Mouse (Mus musculus) MN1 (cell line): ENCODE data around the gene Gm8369.
"Not testable (repeated sequence)": the region's sequence is repeated elsewhere in the genome, so short reads cannot be mapped to it uniquely, and the experiment has no call there.

Experiments
- DNase-seq: peaks from one replicate; pipeline ENCODE4 v3.0.0-alpha.2; 2016; ENCODE audit warnings: low spot score

The Gm8369 gene

DNA sequence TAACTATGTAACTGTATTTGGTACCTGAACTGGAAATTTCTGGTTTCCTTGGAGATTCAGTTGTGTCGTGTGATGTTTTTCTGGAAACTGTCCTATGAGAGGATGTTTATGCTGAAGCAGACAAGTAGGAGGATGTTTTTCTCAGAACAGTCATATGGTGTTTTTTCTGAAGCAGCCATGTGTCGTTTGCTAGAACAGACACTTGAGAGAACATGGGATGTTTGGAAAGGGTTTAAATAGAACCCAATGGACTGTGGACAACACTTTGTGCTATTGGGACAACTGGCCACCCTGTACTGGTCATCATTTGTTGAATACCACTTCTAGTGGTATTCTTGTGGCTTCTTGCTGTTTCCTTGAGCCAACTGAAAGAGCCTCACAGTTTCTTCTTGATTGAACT is at the start of gene Gm8369:
TSS of gene Gm8369 (plus strand) at position 193 of the 400 bp plus-strand sequence.
- no peak for DNase-seq

DNA sequence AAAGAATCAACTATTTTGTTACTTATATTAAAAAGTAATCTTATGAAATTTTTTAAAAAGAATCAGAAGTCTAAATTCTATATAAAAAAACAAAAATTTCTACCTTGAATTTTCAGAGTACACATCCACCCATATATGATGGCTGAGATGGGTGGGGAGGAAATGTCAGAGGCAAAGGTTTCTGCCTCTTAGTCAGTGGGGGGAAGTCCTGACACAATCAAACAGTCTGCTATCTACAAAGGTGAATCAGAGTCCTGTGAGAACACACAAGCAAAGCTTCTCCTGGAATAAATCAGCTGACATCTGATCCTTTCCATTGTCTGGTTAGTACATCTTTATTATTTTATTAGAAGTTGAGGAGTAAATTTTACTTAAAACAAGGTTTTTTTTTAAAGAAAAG is 42.4 kb upstream of the Gm8369 start, which contains the start of gene Ms4a4b:
TSS of gene Ms4a4b (plus strand) at position 216 of the 400 bp plus-strand sequence.
- no peak for DNase-seq

DNA sequence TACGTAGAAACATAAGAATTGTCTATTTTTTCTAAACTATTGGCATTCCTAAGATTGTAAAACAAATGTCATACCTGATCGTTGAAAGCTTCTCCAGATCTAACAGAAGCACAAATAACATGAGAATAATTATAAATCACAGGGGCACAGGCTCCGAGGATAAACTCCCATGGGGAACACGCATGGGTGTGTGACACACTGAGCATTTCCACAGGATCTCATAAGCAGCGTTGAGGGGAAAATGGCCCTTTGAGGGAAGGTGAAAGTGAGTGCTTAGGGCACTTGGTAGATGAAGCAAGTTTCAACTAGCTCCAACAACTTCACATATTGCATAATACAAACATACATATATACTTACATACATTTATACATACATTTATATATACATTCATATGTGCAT is 41.8 kb upstream of the Gm8369 start:
- DNase-seq, result no peak

DNA sequence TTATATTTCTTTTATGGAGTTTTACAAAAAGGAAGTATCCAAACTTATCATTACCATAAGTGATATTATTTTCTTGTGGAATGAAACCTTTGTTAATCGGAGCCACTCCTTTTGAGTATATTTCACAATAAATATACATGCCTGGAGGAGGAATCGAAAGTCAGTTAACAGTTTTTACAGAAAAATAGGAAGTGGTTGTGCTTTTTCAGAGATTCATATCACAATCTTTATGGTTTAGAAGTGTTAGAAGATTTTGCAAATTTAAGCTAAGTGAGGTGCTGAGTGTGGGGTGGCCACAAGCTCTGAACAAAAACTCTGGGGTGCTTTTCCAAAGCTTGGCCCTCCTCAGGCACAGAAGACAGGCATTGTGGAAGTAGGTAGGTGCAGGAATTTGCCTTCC is 38.5 kb upstream of the Gm8369 start:
- no peak for DNase-seq

DNA sequence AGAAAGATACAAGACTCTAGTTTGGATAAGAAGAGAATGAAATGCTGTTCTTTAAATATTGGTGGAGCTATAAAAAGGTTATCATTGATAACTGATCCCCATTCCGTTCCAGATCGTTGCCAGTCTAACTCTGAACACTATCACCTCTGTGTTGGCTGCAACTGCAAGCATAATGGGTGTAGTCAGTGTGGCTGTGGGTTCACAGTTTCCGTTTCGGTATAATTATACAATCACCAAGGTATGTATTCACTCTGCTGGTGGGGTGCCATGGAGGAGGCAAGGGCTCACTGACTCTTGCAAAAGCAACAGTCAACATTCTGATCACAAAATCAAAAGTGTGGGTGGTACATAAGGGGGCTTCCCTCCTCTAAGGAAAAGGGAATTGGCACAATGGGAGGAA is 26.7 kb upstream of the Gm8369 start:
- not testable (repeated sequence) for DNase-seq

DNA sequence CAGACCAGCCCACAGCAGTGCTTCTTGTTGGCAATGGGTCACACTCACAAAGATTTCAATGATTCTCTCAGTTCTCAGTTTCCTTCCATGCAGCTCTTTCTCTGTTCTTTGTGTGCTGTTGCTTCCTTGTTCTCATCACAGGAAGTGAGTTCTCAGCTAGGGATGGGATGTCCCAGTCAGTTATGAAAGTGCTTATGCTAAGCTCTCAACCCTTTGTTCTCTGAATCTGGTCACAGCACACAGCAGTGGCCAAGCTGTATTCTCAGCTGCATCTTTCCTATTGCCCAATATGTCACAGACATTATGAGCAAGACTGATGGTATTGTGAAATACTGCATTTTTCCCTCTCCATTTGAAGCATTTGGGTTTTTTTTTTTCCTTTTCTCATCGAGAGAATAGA is 20.9 kb upstream of the Gm8369 start:
- DNase-seq, result not testable (repeated sequence)

DNA sequence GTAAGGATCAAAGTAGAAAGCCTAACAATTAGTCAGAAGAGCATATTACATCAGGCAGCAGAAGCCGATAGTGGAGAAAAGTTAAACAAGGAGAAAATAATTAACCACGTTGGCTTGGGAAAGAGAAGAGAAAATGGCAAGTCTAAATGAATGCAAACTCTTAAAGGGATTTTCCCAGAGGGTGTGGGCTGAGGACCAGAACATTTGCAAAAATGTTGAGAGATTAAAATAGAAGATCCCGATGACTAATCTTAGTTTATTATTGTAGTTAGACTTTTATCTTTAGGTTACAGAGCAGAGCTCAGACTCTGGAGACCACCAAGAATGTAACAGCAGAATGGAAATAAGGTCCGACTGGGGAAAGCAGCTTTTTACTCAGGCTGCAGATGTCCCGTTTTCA is 19.3 kb upstream of the Gm8369 start:
- DNase-seq, result no peak

DNA sequence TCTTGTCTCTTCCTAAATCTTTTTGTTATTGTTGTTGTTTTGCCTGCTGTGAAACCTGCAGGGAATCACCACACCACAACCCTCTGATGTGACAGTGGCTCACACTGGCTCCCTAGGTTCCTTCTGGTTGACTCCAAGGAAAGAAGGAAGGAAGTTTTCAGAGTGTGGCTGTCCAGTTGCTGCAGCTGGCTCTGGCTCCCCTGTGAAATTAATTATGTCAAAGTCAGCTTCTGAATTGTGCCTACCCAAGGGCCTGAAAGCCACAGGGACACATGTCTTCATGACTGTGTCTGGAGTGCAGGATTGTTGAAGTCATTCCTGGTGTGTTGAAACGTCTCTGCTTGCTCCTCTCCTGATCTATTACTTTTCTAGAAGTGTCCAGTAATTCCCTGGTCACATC is 17.4 kb upstream of the Gm8369 start:
- not testable (repeated sequence) for DNase-seq

DNA sequence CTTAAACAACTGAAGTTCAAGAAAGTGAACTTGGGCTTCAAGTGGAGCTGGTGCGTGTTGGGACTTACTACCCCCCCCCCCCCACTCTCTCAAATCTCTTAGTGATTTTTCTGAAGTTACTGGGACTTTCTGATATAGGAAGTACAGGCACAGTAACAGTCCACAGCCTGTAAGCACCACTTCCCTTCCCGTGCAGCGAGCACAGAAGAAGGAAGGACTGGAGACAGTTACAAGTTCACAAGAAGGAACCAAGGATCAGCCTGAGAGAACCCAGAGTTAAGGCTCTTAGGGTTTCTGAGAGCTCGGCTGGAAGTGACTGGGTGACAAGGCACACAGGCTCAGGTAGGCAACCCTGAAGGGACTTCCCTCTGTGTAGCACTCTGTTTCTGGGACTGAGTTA is 16.5 kb upstream of the Gm8369 start, which contains the start of gene Ms4a6c:
TSS of gene Ms4a6c (plus strand) at position 152 of the 400 bp plus-strand sequence.
- not testable (repeated sequence) for DNase-seq

DNA sequence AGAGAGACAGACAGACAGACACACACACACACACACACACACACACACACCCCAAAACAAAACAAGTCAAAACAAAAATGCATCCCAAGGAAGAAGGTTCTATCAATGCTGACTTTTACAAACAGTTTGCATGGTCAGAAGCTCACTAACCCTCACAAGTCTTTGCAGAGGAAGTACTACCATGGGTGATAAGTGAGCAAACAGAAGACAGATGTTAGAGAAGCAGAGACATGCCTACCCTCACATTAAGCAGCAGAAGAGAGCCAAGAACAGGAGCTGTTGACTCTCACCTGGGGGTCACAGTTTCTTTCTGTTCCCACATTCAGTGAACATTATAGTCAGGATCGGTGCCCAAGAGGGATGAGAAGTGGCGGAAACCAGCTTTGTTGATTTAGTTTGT is 6.0 kb upstream of the Gm8369 start:
- DNase-seq, result no peak

DNA sequence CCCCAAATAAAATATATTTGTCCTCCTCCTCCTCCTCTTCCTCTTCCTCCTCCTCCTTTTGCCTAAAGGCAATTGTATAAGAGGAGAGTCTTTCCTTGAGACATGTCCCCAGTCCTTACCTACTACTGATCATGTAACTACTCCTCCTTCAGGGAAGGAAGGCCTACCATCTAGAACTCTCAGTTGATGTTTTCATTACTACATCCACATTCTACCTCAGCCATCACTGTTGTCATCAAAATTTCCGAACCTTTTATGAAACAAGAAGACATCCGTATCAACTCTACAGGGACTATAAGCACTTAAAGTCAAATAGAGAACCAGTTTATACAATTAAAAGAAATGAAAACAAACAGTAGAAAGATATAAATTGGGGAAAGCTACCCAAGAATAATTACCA is 3.1 kb upstream of the Gm8369 start:
- no peak for DNase-seq

DNA sequence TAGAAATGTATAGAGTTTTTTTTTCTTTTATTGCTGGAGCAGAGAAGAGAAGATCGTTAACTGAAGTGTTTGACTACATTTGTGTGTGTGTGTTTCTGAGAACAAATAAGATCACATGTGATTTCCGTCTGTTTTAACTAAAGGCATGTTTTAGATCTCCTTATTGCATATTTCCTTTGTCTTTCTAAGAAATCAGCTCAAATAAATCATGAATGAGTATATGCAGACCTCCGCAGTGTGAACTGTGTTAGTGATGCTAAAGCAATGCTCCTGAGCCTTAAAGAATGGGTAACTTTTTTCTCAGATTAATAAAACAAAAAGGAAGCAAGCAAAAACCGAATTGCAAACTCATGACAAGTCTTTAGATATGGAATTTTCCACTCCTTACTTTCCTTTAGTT is 1.8 kb upstream of the Gm8369 start:
- DNase-seq, result no peak

DNA sequence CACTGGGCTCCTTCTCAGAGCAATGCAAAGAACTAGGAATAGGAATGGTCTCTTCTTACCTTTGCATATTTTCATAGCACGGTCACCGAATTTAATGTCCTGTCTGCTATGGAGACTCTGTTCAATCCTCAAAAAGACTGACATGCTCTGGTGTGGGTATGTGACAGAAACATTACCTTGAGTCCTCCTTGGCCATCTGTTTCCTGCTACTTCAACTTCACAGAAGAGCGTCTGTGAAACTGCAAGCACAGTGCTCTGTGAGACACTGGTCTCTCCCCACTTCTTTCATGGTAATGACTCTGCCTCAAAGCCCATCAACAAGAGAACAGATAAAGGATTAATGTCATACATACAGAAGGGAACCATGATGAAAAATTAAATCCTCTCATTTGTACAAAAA is 1.4 kb upstream of the Gm8369 start:
- no peak for DNase-seq

DNA sequence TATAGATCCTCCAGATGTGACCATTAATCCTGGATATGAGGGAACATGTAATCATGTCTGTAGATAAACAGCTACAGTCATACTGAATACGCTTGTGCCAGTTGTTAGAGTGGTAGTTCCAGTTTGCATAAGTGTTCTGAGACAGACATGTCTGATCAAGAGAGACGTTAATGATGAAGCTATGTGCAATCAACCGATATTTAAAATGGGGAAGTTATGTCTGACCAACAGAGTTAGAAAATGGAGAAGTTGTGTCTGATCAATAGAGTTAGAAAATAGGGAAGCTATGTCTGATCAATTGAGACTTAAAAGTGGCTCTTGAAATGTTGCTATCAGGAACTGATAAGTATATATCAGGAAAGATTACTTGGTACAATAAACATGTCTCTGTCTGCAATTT is 472 bp upstream of the Gm8369 start:
- no peak for DNase-seq

DNA sequence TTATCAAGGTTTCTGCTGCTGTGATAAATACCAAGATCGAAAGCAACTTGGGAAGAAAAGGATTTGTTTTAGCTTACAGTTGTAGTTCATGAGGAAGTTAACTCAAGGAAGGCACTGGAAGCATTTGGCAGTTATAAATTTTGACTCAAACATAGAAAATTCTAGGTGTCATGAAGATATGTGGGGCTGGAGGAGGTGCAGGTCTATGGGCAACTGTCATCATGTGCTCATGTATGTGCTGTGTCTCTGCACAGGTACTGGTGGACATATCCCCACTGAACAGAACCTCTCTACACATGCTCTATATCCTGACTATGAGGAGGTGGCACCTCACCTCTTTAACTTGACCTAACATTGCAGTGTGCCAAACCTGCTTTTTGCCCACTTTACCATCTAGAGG is 861 bp downstream of the Gm8369 start:
- no peak for DNase-seq

DNA sequence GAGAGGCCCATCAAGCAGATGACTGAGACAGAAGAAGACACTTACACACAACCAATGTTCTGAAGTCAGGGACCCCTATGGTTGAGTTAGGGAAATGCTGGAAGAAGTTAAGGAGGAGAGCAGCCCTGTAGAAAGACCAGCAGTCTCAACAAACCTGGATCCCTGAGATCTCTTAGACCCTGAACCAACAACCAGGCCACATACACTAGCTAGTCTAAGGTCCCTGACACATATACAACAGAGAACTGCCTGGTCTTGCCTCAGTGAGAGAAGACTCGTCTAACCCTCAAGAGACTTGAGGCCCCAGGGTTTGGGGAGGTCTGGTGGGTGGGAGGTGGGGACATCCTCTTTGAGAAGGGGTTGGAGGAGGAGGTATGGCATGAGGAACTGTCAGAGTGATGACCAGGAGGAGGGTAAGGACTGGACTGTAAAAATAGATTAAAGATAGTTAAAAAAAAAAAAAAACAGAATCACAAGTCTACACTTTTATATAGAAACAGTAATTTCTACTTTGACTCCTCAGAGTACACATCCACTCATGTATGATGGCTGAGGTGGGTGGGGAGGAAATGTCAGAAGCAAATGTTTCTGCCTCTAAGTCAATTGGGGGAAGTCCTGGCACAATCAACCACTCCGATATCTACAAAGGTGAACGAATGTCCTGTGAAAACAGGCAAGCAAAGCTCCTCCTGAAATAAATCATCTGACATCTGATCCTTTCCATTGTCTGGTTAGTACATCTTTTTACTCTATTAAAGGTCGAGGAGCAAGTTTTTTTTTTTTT is 5.9 kb downstream of the Gm8369 start:
- no peak for DNase-seq

DNA sequence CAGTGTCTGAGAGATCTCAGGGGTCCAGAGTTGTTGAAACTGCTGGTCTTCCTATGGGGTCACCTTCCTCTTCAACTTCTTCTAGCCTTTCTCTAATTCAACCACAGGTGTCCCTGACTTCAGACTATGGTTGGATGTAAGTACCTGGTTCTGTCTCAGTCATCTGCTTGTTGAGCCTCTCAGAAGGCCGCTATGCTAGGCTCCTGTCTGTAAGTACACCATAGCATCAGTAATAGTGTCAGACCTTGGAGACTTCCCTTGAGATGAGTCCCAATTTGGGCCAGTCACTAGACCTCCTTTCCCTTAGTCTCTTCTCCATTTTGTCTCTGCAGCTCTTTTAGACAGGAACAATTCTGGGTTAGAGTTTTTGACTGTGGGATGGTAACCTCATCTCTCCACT is 6.9 kb downstream of the Gm8369 start:
- no peak for DNase-seq

DNA sequence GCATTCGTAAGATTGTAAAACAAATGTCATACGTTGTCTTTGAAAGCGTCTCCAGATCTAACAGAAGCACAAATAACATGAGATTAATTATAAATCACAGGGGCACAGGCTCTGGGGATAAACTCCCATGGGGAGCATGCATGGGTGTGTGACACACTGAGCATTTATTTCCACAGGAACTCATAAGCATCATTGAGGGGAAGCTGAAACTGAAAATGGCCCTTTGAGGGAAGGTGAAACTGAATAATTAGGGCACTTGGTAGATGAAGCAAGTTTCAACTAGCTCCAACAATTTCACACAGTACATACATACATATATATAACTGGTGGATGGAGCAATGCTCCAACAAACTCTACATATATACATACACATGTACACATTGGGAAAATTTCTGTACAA is 8.8 kb downstream of the Gm8369 start:
- DNase-seq, result no peak

DNA sequence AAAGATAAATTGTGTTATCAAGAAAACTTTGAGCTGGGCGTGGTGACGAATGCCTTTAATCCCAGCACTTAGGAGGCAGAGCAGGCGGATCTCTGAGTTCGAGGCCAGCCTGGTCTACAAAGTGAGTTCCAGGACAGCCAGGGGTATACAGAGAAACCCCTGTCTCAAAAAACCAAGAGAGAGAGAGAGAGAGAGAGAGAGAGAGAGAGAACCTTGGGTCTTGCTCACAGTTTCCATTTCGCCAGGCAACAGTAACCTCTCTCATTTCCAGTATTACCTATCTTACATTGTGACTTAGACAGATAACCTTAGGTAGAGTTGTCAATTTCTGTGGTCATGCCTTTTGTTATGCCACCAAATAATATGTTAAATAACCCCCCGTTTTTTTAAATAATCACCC is 10.6 kb downstream of the Gm8369 start:
- no peak for DNase-seq

DNA sequence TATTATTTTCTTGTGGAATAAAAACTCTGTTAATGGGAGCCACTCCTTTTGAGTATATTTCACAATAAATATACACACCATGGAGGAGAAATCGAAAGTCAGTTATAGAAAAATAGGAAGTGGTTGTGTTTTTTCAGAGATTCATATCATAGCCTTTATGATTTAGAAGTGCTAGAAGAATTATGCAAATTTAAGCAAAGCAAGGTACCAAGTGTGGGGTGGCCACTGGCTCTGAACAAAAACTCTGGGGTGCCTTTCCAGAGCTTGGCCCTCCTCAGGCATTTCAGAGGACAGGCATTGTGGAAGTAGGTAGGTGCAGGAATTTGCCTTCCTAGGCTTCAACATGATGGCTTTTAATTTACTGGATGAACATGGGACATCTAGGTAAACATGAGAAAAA is 11.6 kb downstream of the Gm8369 start:
- DNase-seq, result not testable (repeated sequence)

DNA sequence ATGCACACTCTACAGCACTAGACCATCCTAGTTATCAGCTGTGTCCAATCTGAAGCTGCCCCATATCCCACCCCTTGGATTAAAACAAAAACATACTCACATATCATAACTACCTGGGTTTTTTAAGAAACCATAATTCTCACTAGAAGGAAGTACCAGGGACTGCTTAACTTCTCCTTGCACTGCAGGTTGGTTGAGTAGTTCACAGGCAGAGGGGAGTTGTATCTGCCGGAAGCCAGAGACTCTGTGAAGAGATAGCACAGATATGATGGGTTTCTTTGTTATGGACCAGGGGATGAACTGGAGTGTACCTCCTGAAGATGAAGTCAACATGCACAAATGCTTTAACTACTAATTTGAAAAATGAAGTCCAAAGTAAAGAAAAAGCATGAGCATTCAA is 15.1 kb downstream of the Gm8369 start:
- no peak for DNase-seq

DNA sequence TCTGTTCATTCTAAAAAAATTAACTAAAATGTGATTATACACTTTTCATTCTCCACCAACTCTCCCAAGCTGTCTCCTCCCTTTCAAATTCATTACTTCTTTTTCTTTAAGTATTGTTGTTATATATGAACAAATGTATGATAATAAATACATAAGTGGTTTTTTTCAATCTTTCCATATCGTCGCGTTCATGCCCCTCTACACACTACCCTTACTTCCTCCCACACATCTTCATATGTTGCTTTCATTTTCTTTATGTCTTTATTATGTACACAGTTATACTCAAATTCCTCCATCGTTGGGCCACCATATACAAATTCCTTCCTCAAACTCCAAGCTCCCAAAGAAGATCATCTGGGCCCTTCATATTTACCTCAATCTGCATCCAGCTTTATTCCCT is 15.6 kb downstream of the Gm8369 start:
- DNase-seq, result no peak

DNA sequence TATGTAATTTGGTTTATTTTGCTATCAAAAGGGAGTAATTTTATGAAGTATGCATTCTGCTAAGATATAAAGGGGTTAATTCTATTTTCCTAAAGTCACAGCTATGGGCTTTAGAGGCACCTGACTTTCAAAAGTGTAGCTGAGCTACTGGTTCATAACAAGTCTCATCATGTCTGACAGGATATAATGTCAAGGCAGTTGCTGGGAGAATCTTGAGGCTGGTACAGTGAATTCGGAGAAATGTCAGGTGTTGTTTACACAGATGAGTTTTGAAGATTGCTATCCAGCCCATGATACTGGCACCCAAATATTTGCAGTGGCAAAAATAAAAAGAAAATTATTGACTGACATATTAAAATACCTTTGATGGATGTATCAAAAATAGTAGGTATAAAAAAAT is 19.1 kb downstream of the Gm8369 start:
- no peak for DNase-seq

DNA sequence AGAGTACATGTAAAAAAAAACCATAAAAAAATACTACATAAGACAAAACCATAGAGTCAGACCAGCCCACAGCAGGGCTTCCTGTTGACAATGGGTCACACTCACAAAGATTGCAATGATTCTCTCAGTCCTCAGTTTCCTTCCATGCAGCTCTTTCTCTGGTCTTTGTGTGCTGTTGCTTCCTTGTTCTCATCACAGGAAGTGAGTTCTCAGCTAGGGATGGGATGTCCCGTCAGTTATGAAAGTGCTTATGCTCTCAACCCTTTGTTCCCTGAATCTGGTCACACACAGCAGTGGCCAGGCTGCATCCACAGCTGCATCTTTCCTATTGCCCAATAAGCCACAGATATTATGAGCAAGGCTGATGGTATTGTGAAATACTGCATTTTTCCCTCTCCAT is 27.7 kb downstream of the Gm8369 start:
- no peak for DNase-seq
